Mouse (Mus musculus) heart, embryonic 16.5 days (tissue): ENCODE measurements around the gene Gcnt1. TPM values are rescaled to one million over a fixed set of nuclear protein-coding genes. Genes with fewer than 3 reads are reported as not detected.

Experiments
- ATAC-seq: fragments of 200-750 bp; cut with Nextera tagmentation; replicated peaks from 2 replicates; pipeline ENCODE4 v1.8.0; 2017; ENCODE audit warnings: moderate number of reproducible peaks; ENCODE audit not compliant: insufficient read depth, low FRiP score; ENCODE audit errors: extremely low read depth
- H3K27ac ChIP-seq: fragments of 300-500 bp; sonication (generic); 2 replicates; pipeline ENCODE4 v1.5.1; 2014; ENCODE audit warnings: mild to moderate bottlenecking, low read length, control low read depth, moderate library complexity
- H3K27me3 ChIP-seq: fragments of 300-500 bp; sonication (generic); 2 replicates; pipeline ENCODE4 v1.6.1; 2014; ENCODE audit warnings: low read length, mixed read lengths; ENCODE audit not compliant: control insufficient read depth, insufficient read depth
- H3K36me3 ChIP-seq: fragments of 300-500 bp; sonication (generic); 2 replicates; pipeline ENCODE4 v1.6.1; 2014; ENCODE audit not compliant: control insufficient read depth, insufficient read depth
- H3K4me1 ChIP-seq: fragments of 300-500 bp; sonication (generic); 2 replicates; pipeline ENCODE4 v1.6.1; 2014; ENCODE audit warnings: low read length, mixed read lengths; ENCODE audit not compliant: control insufficient read depth, insufficient read depth
- H3K4me2 ChIP-seq: fragments of 300-500 bp; sonication (generic); 2 replicates; pipeline ENCODE4 v1.6.1; 2014; ENCODE audit warnings: low read depth, mild to moderate bottlenecking, control low read depth, low read length
- H3K4me3 ChIP-seq: fragments of 300-500 bp; sonication (generic); 2 replicates; pipeline ENCODE4 v1.5.1; 2014; ENCODE audit warnings: mild to moderate bottlenecking, control low read depth, low read length
- H3K9ac ChIP-seq: fragments of 300-500 bp; sonication (generic); 2 replicates; pipeline ENCODE4 v1.6.1; 2014; ENCODE audit warnings: low read length, control low read depth
- H3K9me3 ChIP-seq: fragments of 300-500 bp; sonication (generic); replicated peaks from 2 replicates; pipeline ENCODE4 v1.6.1; 2016; ENCODE audit warnings: low read length; ENCODE audit not compliant: control insufficient read depth
- WGBS: fragments of 180-500 bp; shearing (Covaris S2); extraction: QIAGEN DNeasy Blood & Tissue Kit; methylation state at CpG from one replicate; pipeline ENCODE4 v1.1.7; 2014; 5-methylcytosine and 5-hydroxymethylcytosine counted together
- polyA plus RNA-seq: library from polyadenylated mRNA; unstranded; fragments of >200 nt; fragmentation: Nextera tagmentation; extraction: Ambion mirVana; gene quantifications from 2 replicates; pipeline ENCODE4 v1.2.1, GENCODE M21; 2015

Gene Gcnt1
- polyA plus RNA-seq, 1 experiment from 2014 or later: 6.2 TPM

DNA sequence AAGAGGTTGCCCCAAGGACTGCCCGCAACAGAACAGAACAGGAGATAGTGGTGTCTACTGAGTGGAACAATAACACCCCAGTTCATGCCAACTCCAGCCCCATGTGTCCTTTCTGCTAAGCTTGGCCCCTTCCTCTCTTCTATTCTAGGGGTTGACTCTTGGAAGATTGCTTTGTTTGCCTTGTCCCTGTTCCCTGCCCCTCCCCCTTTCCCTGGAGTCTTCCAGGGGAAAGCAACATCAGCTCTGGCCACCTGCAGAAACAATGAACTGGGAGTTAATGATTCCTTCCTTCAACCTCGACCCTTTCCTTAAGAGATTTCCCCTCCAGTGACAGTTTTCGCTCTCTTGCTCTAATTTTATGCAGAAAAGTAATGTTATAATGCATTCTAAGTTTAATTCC lies 15.3 kb downstream of the Gcnt1 start:
- ATAC-seq: no peak
- Histone ChIP-seq H3K27me3 (no peaks in the 10 kb centered on the region; the same call in 1 of the 2 replicates), H3K4me2 (no peak overlapping the region), H3K4me3 (no peak overlapping the region), H3K4me1 (peaks cover 12% of the 10 kb centered on the region; the same call in 1 of the 2 replicates), H3K9ac (no peak overlapping the region), H3K9me3 (no peaks in the 10 kb centered on the region), H3K27ac (no peak overlapping the region), H3K36me3 (no peaks in the 10 kb centered on the region)
- 58% methylated on average over 3 of the region's 3 CpGs for WGBS

DNA sequence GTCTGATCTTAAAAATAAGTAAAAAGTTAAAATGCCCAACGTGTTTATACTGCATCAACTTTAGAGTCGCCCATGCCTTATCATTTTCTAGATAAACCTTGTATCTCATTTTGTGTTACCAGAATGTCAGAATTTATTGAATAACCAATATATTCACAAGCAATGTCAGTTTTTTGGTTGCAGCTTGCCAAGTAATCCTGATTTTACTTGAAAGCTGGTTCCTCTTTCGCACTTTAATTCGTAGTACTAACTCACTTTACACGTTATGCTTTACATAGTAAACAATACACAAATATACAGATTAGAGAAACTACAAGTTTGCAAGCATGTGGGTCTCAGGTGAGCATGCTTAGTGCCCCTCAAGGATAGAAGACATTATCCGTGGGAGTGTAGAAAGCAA lies 15.7 kb downstream of the Gcnt1 start:
- Histone ChIP-seq H3K36me3 (no peaks in the 10 kb centered on the region), H3K4me2 (peak overlapping the region; percentile 73), H3K9me3 (no peaks in the 10 kb centered on the region), H3K4me1 (peaks cover 12% of the 10 kb centered on the region; the same call in 1 of the 2 replicates), H3K9ac (no peak overlapping the region), H3K4me3 (peak overlapping the region; percentile 73), H3K27ac (no peak overlapping the region), H3K27me3 (no peaks in the 10 kb centered on the region; the same call in 1 of the 2 replicates)
- WGBS: 63% methylated on average over 6 of the region's 6 CpGs
- no peak for ATAC-seq

DNA sequence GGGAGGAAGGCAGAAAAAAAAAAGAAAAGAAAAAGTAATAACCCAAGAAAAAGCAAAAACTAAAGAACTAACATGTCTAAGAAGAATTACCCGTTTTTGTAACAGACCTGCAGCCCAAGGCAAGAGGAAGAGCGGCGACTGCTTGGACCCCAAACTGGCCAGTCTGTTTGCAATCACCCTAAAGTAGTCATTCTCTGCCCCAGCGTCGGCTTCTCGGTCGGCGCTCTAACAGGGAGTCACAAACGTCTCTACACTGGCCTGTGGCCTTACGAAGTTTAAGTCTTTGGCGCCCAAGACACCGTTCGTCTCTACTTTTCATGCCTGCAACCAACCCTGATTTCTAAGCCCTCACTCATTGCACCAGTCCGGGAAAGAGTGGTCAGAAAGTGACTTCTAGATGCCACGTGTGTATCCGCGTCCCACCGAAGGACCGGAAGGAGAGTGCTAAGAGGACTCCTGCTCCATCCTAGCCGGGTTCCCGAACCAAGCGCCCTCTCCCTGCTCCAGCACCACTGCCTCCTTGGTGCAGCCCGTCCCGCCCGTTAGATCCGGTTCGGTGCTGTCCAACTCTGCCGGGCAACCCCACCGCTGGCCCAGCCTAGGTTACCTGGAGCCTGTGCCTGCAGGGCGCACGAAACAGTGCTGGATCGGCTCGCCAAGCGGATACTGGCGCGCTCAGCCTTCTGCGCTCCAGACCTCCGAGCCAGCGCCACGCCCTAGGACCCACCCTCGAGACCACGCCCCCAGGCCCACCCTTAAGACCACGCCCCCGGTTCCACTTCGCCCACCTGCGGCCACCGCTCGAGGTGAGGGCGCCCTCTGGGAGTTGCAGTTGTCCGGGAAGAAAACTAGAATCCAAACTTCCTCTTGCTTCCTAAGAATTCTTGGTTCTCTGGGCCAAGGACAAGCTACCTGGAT lies 16.4 kb downstream of the Gcnt1 start:
- H3K9ac ChIP-seq: peak overlapping the region; percentile 71
- H3K4me2 ChIP-seq: peak overlapping the region; percentile 73
- 2% methylated on average over 50 of the region's 50 CpGs for WGBS
- H3K36me3 ChIP-seq: no peaks in the 10 kb centered on the region
- H3K4me3 ChIP-seq: peak overlapping the region; percentile 73
- peak overlapping the region; percentile 20 for H3K27ac ChIP-seq
- peaks cover 12% of the 10 kb centered on the region; the same call in 1 of the 2 replicates for H3K4me1 ChIP-seq
- no peaks in the 10 kb centered on the region; the same call in 1 of the 2 replicates for H3K27me3 ChIP-seq
- no peaks in the 10 kb centered on the region for H3K9me3 ChIP-seq
- peak; percentile 92 for ATAC-seq

DNA sequence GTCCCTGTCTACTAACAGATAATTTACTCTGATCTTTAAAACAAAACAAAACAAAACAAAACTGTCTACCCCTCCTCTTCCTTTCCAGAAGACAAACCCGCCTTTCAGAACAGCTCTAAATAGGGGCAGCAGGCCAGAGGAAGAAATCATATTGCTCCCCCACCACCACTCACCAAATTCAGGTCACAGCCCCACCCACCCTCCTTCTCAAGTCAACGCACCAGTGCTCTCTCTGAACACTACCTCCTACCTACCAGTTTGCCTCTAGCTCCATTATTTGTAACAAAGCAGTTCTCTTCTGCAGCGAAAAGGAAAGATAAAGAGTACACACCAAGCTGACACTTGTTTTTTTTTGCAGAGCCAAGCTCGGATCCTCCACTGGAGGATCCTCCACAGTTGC lies 17.3 kb downstream of the Gcnt1 start:
- H3K4me2 ChIP-seq: peak overlapping the region; percentile 73
- peak overlapping the region; percentile 46 for H3K9ac ChIP-seq
- peaks cover 12% of the 10 kb centered on the region; the same call in 1 of the 2 replicates for H3K4me1 ChIP-seq
- H3K4me3 ChIP-seq: peak overlapping the region; percentile 73
- no peaks in the 10 kb centered on the region for H3K9me3 ChIP-seq
- H3K36me3 ChIP-seq: no peaks in the 10 kb centered on the region
- ATAC-seq: no peak
- H3K27ac ChIP-seq: no peak overlapping the region; the same call in 1 of the 2 replicates
- 35% methylated on average over 4 of the region's 4 CpGs for WGBS
- no peaks in the 10 kb centered on the region; the same call in 1 of the 2 replicates for H3K27me3 ChIP-seq

DNA sequence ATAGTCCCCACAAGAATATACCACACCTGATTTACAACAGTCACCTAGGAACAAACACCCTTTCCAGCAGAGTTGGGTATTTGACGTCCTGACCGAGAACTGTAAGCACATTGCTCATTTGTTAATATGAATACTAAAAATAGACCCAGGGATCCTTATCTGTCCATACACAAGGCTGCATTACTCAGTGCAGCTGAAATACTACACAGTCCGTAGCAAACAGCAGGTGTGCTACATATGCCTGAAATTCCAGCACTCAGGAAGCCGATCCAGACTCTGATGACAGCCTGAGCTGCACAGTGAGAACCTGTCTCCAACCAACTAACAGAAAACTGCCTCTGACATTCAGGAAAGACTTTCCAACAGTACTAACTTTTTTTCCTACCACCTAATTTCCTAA lies 17.8 kb downstream of the Gcnt1 start:
- 0 out of 2 replicates have a peak, but pooled peaks have one; percentile 30 for ATAC-seq
- 23% methylated on average over 4 of the region's 4 CpGs for WGBS

DNA sequence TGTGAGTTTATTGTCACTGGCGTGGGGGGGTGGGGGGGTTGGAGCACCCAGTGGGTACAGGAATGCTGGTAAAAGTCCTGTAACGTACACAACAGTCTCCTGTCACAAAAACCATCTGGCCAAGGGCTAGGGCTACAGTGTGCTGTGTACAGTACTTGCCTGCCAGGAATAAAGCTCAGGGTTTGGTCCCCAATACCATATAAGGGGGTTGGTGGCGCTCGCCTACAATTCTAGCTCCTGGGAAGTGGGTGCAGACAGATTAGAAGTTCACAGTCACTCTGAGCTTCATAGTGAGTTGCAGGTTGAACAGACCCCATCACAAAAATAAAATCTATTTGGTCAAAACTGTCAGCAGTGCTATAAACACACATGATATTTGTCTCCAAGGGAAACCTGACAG lies 18.3 kb downstream of the Gcnt1 start:
- Histone ChIP-seq H3K4me3 (peak overlapping the region; percentile 4; the same call in 1 of the 2 replicates), H3K27ac (0 out of 2 replicates have a peak overlapping the region, but pooled peaks have one; percentile 4), H3K4me2 (peak overlapping the region; percentile 73), H3K9me3 (no peaks in the 10 kb centered on the region), H3K36me3 (no peaks in the 10 kb centered on the region), H3K4me1 (peaks cover 14% of the 10 kb centered on the region), H3K27me3 (no peaks in the 10 kb centered on the region; the same call in 1 of the 2 replicates), H3K9ac (no peak overlapping the region)
- no peak for ATAC-seq
- 53% methylated on average over 4 of the region's 4 CpGs for WGBS

More for the DNA sequence above, 17.8 kb downstream of the Gcnt1 start:
- H3K4me3 ChIP-seq: peak overlapping the region; percentile 4; the same call in 1 of the 2 replicates
- no peaks in the 10 kb centered on the region for H3K9me3 ChIP-seq
- H3K4me1 ChIP-seq: peaks cover 14% of the 10 kb centered on the region
- no peak overlapping the region for H3K27ac ChIP-seq
- H3K36me3 ChIP-seq: no peaks in the 10 kb centered on the region
- H3K4me2 ChIP-seq: peak overlapping the region; percentile 73
- H3K9ac ChIP-seq: no peak overlapping the region
- no peaks in the 10 kb centered on the region; the same call in 1 of the 2 replicates for H3K27me3 ChIP-seq

DNA sequence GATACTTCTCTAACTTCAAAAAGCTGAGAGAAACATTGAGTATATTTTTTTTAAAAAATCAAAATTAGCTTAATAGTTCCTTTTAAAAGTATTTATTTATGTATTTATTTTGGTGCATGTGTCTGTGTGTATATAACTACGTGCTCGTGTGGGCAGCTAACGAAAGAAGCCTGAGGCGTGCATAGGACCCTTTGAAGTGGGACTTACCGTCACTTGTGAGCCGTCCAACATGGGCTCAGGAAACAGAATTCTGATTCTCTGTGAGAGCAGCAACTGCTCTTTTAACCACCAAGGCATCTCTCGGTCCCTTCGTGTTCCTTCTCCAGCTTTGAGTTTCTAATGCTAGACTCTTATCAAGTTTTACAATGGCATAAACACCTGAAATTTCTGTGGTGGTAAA lies 18.9 kb downstream of the Gcnt1 start:
- H3K36me3 ChIP-seq: no peaks in the 10 kb centered on the region
- 83% methylated on average over 8 of the region's 8 CpGs for WGBS
- no peak overlapping the region for H3K4me2 ChIP-seq

DNA sequence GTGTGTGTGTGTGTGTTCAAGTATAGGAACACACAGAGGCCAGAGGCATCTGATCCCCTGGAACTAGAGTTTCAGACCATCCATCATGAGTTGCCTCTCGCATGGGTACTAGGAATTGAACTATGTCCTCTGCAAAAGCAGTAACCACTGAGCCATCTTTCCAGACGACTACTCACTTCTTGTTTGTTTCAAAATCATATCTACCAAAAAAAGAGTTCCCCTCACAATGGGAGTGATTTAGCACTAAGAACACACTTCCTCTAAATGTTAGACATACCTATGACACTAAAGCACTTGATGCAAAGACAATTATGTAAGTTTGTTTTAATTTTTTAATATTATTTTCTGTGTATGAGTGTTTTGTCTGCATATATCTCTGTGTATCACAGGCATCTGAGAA lies 24.8 kb downstream of the Gcnt1 start:
- no peak overlapping the region for H3K4me3 ChIP-seq
- peaks cover 2% of the 10 kb centered on the region; the same call in 1 of the 2 replicates for H3K4me1 ChIP-seq
- no peak overlapping the region for H3K9ac ChIP-seq
- H3K36me3 ChIP-seq: no peaks in the 10 kb centered on the region
- no peaks in the 10 kb centered on the region for H3K9me3 ChIP-seq
- no peaks in the 10 kb centered on the region for H3K27me3 ChIP-seq
- 83% methylated on average over 2 of the region's 2 CpGs for whole genome bisulfite sequencing
- no peak overlapping the region for H3K27ac ChIP-seq
- no peak overlapping the region for H3K4me2 ChIP-seq
- no peak for ATAC-seq

More for the DNA sequence above, 18.9 kb downstream of the Gcnt1 start:
- no peak for ATAC-seq
- Histone ChIP-seq H3K27me3 (no peaks in the 10 kb centered on the region; the same call in 1 of the 2 replicates), H3K27ac (no peak overlapping the region), H3K4me3 (no peak overlapping the region), H3K9me3 (no peaks in the 10 kb centered on the region), H3K4me1 (peaks cover 14% of the 10 kb centered on the region), H3K9ac (no peak overlapping the region)
